Mouse (Mus musculus) adipose tissue, adult 10 weeks (tissue): ENCODE results near the gene Gm29735. TPM values are rescaled to one million over a fixed set of nuclear protein-coding genes. Genes with fewer than 3 reads are reported as not detected.

Experiments used
- polyA plus RNA-seq: library from polyadenylated mRNA; stranded (reverse); fragments of 350-450 nt; fragmentation: Illumina TruSeq; extraction: RNeasy Lipid Tissue Mini Kit (QIAGEN cat#74804); gene quantifications from one replicate; pipeline ENCODE4 v1.2.3, GENCODE M21; 2014; ENCODE audit warnings: low read depth, low replicate concordance

Gene Gm29735
- polyA plus RNA-seq = not detected

GRCm38 (mm10) chr7:142157013-142157412 is at the start of gene Gm29735:
TSS of gene Gm29735 (minus strand) at chr7:142157113.

GRCm38 (mm10) chr7:142201064-142201463 is 44.2 kb upstream of the Gm29735 start, which contains the start of gene Krtap5-3:
TSS of gene Krtap5-3 (plus strand) at chr7:142201364.

DNA sequence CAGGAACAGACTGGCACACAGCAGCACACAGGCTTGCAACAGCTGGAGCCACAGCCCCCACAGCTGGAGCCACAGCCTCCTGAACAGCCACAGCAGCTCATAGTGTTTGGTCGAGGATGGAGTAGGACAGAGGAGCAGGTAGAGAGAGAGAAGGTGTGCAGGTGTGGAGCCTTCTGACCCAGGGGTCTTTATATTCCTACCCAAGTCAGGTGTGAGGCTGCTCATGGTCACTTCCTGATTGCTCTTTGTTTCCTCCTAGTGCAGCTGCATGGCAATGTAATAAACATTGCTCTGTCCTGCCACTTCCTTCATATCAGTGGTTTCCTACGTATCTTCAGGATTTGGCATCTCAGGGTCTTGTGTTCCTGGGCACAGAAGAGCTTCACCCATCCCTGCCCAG is 33.4 kb upstream of the Gm29735 start, which contains the start of gene Gm10153:
TSS of gene Gm10153 (minus strand) at position 101 of the 400 bp plus-strand sequence.

GRCm38 (mm10) chr7:142175905-142176304 is 19.0 kb upstream of the Gm29735 start, which contains the start of gene Krtap5-2:
TSS of gene Krtap5-2 (minus strand) at chr7:142176005.

GRCm38 (mm10) chr7:142165639-142166038 is 8.7 kb upstream of the Gm29735 start, which contains the start of gene Gm4553:
TSS of gene Gm4553 (minus strand) at chr7:142165739.

GRCm38 (mm10) chr7:142144507-142144906 is 12.4 kb downstream of the Gm29735 start, which contains the start of gene Gm45337:
TSS of gene Gm45337 (minus strand) at chr7:142144607.

DNA sequence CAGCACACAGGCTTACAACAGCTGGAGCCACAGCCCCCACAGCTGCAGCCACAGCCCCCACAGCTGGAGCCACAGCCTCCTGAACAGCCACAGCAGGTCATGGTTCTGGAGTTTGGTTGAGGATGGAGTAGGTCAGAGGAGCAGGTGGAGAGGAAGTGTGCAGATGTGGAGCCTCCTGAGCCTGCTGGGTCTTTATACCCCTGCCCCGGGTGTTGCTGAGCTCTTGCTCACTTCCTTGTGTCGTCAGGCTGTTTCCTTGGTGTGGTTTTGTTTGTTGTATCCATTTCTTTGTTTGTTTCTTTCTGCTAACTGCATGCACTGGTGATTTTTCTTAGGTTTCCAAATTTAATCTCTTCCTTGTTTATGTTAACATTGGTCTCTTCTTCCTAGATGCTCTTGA is 21.0 kb downstream of the Gm29735 start, which contains the start of gene Gm39115:
TSS of gene Gm39115 (minus strand) at position 101 of the 400 bp plus-strand sequence.

GRCm38 (mm10) chr7:142120629-142121028 is 36.3 kb downstream of the Gm29735 start, which contains the start of gene Gm45618:
TSS of gene Gm45618 (minus strand) at chr7:142120729.

Other genes starting within 250 kb of the Gm29735 start
- 61.8 TPM for gene Tollip, start 238.6 kb downstream of the Gm29735 start, polyA plus RNA-seq
- gene Brsk2, start 207.4 kb downstream of the Gm29735 start, polyA plus RNA-seq = 1.3 TPM
- 41.4 TPM for gene Mob2, start 96.0 kb downstream of the Gm29735 start, polyA plus RNA-seq
- 7.1 TPM for gene Dusp8, start 61.3 kb downstream of the Gm29735 start, polyA plus RNA-seq
- not detected for gene Gm45618, start 36.4 kb downstream of the Gm29735 start, polyA plus RNA-seq
- not detected for gene Gm39115, start 21.1 kb downstream of the Gm29735 start, polyA plus RNA-seq
- gene Gm45337, start 12.5 kb downstream of the Gm29735 start, polyA plus RNA-seq = not detected
- gene Gm4553, start 8.6 kb upstream of the Gm29735 start, polyA plus RNA-seq = not detected
- not detected for gene Krtap5-2, start 18.9 kb upstream of the Gm29735 start, polyA plus RNA-seq
- not detected for gene Gm10153, start 33.3 kb upstream of the Gm29735 start, polyA plus RNA-seq
- gene Krtap5-3, start 44.3 kb upstream of the Gm29735 start, polyA plus RNA-seq = not detected
- gene Gm7579, start 54.7 kb upstream of the Gm29735 start, polyA plus RNA-seq = not detected
- not detected for gene Krtap5-5, start 72.9 kb upstream of the Gm29735 start, polyA plus RNA-seq
- not detected for gene Gm40460, start 84.0 kb upstream of the Gm29735 start, polyA plus RNA-seq
- not detected for gene Gm2431, start 101.2 kb upstream of the Gm29735 start, polyA plus RNA-seq
- gene Gm4559, start 117.2 kb upstream of the Gm29735 start, polyA plus RNA-seq = not detected
- gene Krtap5-1, start 140.0 kb upstream of the Gm29735 start, polyA plus RNA-seq = not detected
- gene Krtap5-4, start 146.4 kb upstream of the Gm29735 start, polyA plus RNA-seq = not detected
- 2.1 TPM for gene Ifitm10, start 216.6 kb upstream of the Gm29735 start, polyA plus RNA-seq
- gene Gm49369, start 225.6 kb upstream of the Gm29735 start, polyA plus RNA-seq = not detected
- 780 TPM for gene Ctsd, start 230.9 kb upstream of the Gm29735 start, polyA plus RNA-seq